Mouse (Mus musculus) liver, embryonic 14.5 days (tissue): Measurements from ENCODE around the gene Cabp2. TPM values are rescaled to one million over a fixed set of nuclear protein-coding genes. Genes with fewer than 3 reads are reported as not detected.
"Not testable (repeated sequence)": the region's sequence is repeated elsewhere in the genome, so short reads cannot be mapped to it uniquely, and the experiment has no call there.

Source experiments
- ATAC-seq: fragments of 200-750 bp; cut with Nextera tagmentation; 2 replicates; pipeline ENCODE4 v1.8.0; 2017; ENCODE audit warnings: moderate number of reproducible peaks, mild to moderate bottlenecking, moderate library complexity; ENCODE audit not compliant: insufficient read depth
- DNase-seq, 3 experiments: peaks; one replicate each; pipeline ENCODE4 v3.0.0-alpha.2; 2012 to 2013; ENCODE audit warnings: low read depth in 3 of 3, low spot score in 3 of 3
- H3K27ac ChIP-seq: fragments of 300-500 bp; sonication (generic); 2 replicates; pipeline ENCODE4 v1.5.1; 2014; ENCODE audit warnings: moderate library complexity, mild to moderate bottlenecking, control low read depth, inconsistent platforms
- H3K27me3 ChIP-seq: fragments of 300-500 bp; sonication (generic); 2 replicates; pipeline ENCODE4 v1.6.1; 2014; ENCODE audit warnings: mild to moderate bottlenecking, low read length, moderate library complexity; ENCODE audit not compliant: control insufficient read depth, insufficient read depth
- H3K36me3 ChIP-seq: fragments of 300-500 bp; sonication (generic); replicated peaks from 2 replicates; pipeline ENCODE4 v1.6.1; 2014; ENCODE audit warnings: low read depth; ENCODE audit not compliant: control insufficient read depth, insufficient read depth
- H3K4me1 ChIP-seq, 2 experiments: fragments of 200-500 bp in 1 of 2; fragments of 300-500 bp in 1 of 2; sonication (generic) in 1 of 2; replicated peaks; 2 replicates each; pipeline ENCODE4 v1.6.1; 2012 to 2014; ENCODE audit warnings: antibody characterized with exemption in 1 of 2, inconsistent platforms in 1 of 2, low read length in 1 of 2; ENCODE audit not compliant: control insufficient read depth in 2 of 2, insufficient read depth in 2 of 2
- H3K4me2 ChIP-seq: fragments of 300-500 bp; sonication (generic); 2 replicates; pipeline ENCODE4 v1.6.1; 2014; ENCODE audit warnings: low read depth, mild to moderate bottlenecking, control low read depth, moderate library complexity
- H3K4me3 ChIP-seq, 2 experiments: fragments of 200-500 bp in 1 of 2; fragments of 300-500 bp in 1 of 2; sonication (generic) in 1 of 2; 2 replicates each; pipeline ENCODE4 v1.5.1; 2012 to 2014; ENCODE audit warnings: low read depth in 2 of 2, low read length in 2 of 2, mild to moderate bottlenecking in 2 of 2, control low read depth in 1 of 2, inconsistent platforms in 1 of 2, moderate library complexity in 1 of 2; ENCODE audit not compliant: insufficient read depth in 1 of 2
- H3K9ac ChIP-seq: fragments of 300-500 bp; sonication (generic); replicated peaks from 2 replicates; pipeline ENCODE4 v1.6.1; 2014; ENCODE audit warnings: mild to moderate bottlenecking, control low read depth, moderate library complexity
- H3K9me3 ChIP-seq: fragments of 300-500 bp; sonication (generic); 2 replicates; pipeline ENCODE4 v1.6.1; 2016; ENCODE audit warnings: low read length, mixed read lengths; ENCODE audit not compliant: control insufficient read depth
- CTCF ChIP-seq: IDR thresholded peaks from 2 replicates; pipeline ENCODE4 v1.5.1; 2016; ENCODE audit warnings: antibody characterized with exemption, low read depth, control low read depth
- EP300 ChIP-seq: IDR thresholded peaks from 2 replicates; pipeline ENCODE4 v1.6.1; 2016; ENCODE audit warnings: antibody characterized with exemption, low read depth
- WGBS: fragments of 180-500 bp; shearing (Covaris S2); extraction: QIAGEN DNeasy Blood & Tissue Kit; methylation state at CpG from one replicate; pipeline ENCODE4 v1.1.7; 2014; ENCODE audit not compliant: insufficient replicate concordance; 5-methylcytosine and 5-hydroxymethylcytosine counted together
- polyA plus RNA-seq, 2 experiments: library from polyadenylated mRNA; depleted of rRNA in 1 of 2; stranded (reverse) in 1 of 2; unstranded in 1 of 2; fragments of >200 nt; fragmentation: Nextera tagmentation in 1 of 2; extraction: Ambion mirVana in 1 of 2; gene quantifications; 2 replicates each; pipeline versions ENCODE4 v1.2.1 to v1.2.3; 2012 to 2014

Gene Cabp2
- polyA plus RNA-seq, 2 experiments: 0.16 to 0.44 TPM

DNA sequence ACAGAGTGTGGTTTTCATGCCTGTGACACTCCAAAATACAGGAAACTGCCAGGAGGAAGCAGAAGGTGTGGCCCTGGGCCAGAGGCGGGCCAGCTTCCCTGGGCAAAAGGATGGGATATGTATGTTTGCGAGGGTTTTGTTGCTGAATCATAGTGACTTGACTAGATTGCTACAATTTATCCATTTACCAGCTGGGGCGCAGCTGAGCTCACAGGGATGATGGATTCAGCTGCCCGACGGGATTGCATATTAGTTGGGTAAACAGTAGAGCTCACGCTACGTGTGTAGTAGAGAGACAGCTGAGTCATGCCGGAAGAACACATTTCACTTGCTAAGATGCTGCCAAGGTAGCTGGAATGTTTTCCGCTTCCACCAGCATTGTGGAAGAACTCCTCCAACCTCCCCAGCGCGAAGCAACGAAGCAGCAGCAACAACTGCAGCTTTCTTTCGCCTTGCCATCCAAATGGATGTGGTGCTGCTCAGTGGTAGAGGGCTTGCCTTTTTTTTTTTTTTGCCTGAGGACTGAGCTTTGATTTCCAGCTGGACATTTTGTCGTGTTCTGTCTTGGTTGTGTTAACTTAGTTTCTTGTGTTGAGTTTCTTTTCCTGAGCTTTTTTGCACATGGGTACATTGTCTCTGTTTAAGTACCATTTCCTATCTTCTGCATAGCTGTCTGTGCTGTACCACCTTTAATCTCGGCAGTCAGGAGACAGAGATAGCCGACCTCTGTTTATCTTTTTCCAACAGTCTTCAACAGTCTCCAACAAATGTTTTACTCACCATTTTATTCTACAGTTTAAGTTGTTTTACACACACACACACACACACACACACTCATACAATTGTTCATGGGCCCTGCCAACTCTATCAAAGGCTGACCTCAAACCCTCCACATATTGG lies 35.2 kb upstream of the Cabp2 start, which contains the start of gene Gstp2:
Gstp2 (minus strand) TSS at position 58 of the 900 bp plus-strand sequence.
- Histone ChIP-seq H3K36me3 (no peaks in the 10 kb centered on the region), H3K27ac (peak within 1 kb of the TSS; percentile 96), H3K4me1 (peaks cover 25 to 42% of the 10 kb centered on the region in 2 experiments), H3K9me3 (no peaks in the 10 kb centered on the region), H3K4me3 (peak within 1 kb of the TSS; percentile 27 to 32), H3K4me2 (peak within 1 kb of the TSS; percentile 70), H3K9ac (peak within 1 kb of the TSS; percentile 60), H3K27me3 (no peaks in the 10 kb centered on the region)
- DNase-seq (peak; percentile 75 to 80 (median 77)), ATAC-seq (peak; percentile 80)
- TF ChIP-seq CTCF (peak; percentile 67), EP300 (peak; percentile 86)
- 43% methylated on average over 16 of the region's 16 CpGs for WGBS

DNA sequence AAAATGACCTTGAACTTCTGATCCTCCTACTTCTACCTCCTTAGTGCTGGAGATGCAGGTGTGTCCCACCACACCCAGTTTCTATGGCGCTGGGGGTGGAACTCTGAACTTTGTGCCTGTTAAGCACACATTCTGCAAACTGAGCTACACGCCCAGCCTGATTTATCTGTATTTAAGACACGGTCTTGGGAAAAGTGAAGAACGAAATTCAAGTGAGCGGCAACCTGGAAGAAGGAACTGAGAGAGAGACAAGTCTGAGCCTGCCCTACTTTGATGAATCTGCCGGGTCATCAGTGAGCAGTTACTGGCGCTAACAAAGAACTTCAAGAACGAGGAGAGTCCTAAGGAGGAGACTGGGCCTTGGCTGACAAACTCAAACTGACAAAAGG lies 34.5 kb upstream of the Cabp2 start:
- DNase-seq (peak; percentile 70 to 76 (median 70)), ATAC-seq (peak; percentile 75)
- peak overlapping the region; percentile 70 for H3K4me2 ChIP-seq
- H3K4me3 ChIP-seq: peak overlapping the region; percentile 27 to 32
- peaks cover 25 to 42% of the 10 kb centered on the region in 2 experiments for H3K4me1 ChIP-seq
- no peaks in the 10 kb centered on the region for H3K9me3 ChIP-seq
- TF ChIP-seq CTCF: no peak
- TF ChIP-seq EP300: no peak; the same call in 1 of the 2 replicates
- H3K27me3 ChIP-seq: no peaks in the 10 kb centered on the region
- H3K9ac ChIP-seq: peak overlapping the region; percentile 60
- peak overlapping the region; percentile 96 for H3K27ac ChIP-seq
- 26% methylated on average over 8 of the region's 8 CpGs for WGBS
- no peaks in the 10 kb centered on the region for H3K36me3 ChIP-seq

DNA sequence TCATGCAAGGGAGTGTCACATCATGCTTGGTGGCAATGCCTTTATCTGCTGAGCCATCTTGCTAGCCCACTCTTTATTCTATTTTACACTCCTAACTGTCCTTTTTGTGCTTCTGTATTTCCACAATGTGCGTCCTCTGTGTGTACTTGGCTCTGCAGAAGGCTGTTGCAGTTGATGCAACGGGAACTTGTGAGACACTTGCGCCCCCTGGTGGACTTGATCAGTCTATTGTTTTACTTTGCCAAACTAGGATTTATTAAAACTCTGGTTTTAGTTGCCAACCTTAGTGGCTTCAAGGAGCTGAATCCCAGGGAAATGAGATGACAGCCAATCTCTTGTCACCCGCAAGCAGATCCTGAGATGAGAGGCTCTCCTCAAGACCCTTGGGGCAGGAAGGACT lies 33.5 kb upstream of the Cabp2 start:
- Histone ChIP-seq H3K9ac (no peak overlapping the region), H3K27me3 (no peaks in the 10 kb centered on the region), H3K9me3 (no peaks in the 10 kb centered on the region), H3K27ac (peak overlapping the region; percentile 96; the same call in 1 of the 2 replicates), H3K4me3 (0 out of 4 replicates have a peak overlapping the region, but pooled peaks of 1 of the 2 experiments have one; percentile 1), H3K4me2 (peak overlapping the region; percentile 70), H3K36me3 (no peaks in the 10 kb centered on the region), H3K4me1 (peaks cover 25 to 42% of the 10 kb centered on the region in 2 experiments)
- DNase-seq: peak; percentile 71 to 76 (median 75)
- TF ChIP-seq CTCF: peak; percentile 91
- TF ChIP-seq EP300: no peak
- no peak for ATAC-seq
- 12% methylated on average over 4 of the region's 4 CpGs for WGBS

DNA sequence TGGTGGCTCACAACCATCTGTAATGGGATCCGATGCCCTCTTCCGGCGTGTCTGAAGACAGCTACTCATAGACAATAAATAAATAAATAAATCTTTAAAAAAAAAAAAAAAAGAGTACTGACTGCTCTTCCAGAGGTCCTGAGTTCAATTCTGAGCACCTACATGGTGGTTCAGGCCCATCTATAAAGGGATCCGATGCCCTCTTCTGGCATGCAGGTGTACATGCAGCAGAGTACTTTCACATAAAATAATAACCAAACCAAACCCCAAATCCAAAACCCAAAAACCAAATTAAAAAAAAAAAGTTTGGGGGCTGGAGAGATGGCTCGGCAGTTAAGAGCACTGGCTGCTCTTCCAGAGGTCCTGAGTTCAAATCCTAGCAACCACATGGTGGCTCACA lies 32.3 kb upstream of the Cabp2 start:
- not testable (repeated sequence) for H3K27ac ChIP-seq, H3K9me3 ChIP-seq, H3K4me2 ChIP-seq, H3K4me3 ChIP-seq, H3K36me3 ChIP-seq, ATAC-seq, H3K27me3 ChIP-seq, H3K9ac ChIP-seq, DNase-seq
- 75% methylated on average over 5 of the region's 5 CpGs for WGBS
- peak; percentile 38; the same call in 1 of the 2 replicates for TF ChIP-seq CTCF
- H3K4me1 ChIP-seq: peaks cover 25 to 35% of the 10 kb centered on the region in 2 experiments

DNA sequence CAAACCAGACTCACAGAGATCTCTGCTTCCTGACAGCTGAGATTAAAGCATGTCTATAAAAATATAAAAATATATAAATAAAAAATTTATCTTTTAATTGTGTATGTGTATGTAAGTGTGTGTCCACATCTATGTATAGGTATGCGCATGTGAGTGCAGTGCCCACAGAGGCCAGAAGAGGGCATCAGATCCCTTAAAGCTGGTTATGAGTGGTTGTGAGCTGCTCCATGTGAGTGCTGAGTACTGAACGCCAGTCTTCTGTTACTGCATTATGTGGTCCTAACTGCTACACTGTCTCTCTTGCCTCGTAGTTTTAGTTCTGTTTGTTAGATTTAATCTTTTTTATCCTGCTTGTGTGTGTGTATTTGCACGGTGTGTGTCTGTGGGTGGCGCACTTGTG lies 30.4 kb upstream of the Cabp2 start:
- Histone ChIP-seq H3K27ac (no peak overlapping the region), H3K9me3 (no peaks in the 10 kb centered on the region), H3K4me2 (no peak overlapping the region), H3K36me3 (no peaks in the 10 kb centered on the region), H3K4me3 (no peak overlapping the region), H3K27me3 (no peaks in the 10 kb centered on the region), H3K4me1 (peaks cover 18 to 29% of the 10 kb centered on the region in 2 experiments), H3K9ac (no peak overlapping the region)
- 90% methylated on average over 5 of the region's 5 CpGs for WGBS
- no peak for TF ChIP-seq EP300
- TF ChIP-seq CTCF: peak; percentile 65
- DNase-seq (no peak), ATAC-seq (no peak)
